In the genomic region with DNA sequence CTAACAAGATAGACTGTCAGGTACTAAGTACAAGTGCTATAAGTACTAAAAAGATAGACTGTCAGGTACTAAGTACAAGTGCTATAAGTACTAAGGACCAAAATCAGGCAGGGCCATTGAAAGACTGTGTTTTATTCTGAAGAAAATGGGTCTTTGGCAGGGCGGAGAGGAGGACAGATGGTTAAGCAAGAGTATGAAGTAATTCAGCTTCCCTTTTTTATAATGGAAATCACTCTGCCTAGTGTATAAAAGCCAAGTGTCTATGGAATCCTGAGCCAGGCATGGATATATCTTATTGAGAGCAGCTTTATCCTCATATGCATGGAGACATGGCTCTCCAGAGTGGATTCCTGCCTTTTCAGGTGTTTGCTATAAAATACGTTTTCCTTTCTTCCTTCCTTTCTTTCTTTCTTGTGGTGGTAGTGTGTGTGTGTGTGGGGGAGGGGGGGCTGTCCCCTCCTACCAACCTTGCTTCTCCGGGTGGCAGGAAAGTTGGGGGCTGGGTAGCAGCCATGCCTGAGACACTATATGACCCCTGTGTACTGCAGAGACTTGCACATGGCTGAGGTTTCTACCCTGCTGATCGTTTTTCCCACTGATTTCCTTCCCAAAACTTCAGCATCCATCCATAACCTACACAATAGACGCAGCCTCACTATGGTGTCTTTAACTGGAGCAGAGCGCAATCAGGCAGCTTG, we compare ENCODE assay signal across 13 mouse cellular contexts. TPM values are rescaled to one million over a fixed set of nuclear protein-coding genes. Genes with fewer than 3 reads are reported as not detected.
DNase-seq lines count a peak whose midpoint lies in the region; ATAC-seq and TF ChIP-seq lines count a peak whose summit lies in the region.
"Had no signal": no experiment of that assay in that cellular context is flagged by ENCODE, and none has a peak within 500 bp of the region (broad histone marks: within the 10 kb centered on the region; RNA-seq: fewer than 3 reads in every experiment).

No protein-coding gene starts in this region.

- DNase-seq in liver, embryonic 13.5 days: no peak
- DNase-seq in liver, embryonic 11.5 days (ENCODE audit: low spot score): no peak
- peak; percentile 26 for DNase-seq in thymus, postnatal 25 days
- DNase-seq in thymus, adult 18-20 months: no peak
- peak; percentile 74 for DNase-seq in forebrain, postnatal 0 days
- no peak for DNase-seq in ovary, postnatal 36 days (ENCODE audit: low spot score)
- DNase-seq in heart, adult 9 months (ENCODE audit: low spot score in 2 of 2): no peak
- DNase-seq: heart, postnatal 4 days; lung, postnatal 14 days; spleen, adult 18-20 months had no signal

- H3K36me3 ChIP-seq in liver, embryonic 13.5 days: no peaks in the 10 kb centered on the region
- no peaks in the 10 kb centered on the region for H3K36me3 ChIP-seq in liver, embryonic 11.5 days (ENCODE audit: control insufficient read depth, insufficient read depth, low read length)
- no peaks in the 10 kb centered on the region for H3K36me3 ChIP-seq in forebrain, postnatal 0 days (ENCODE audit: insufficient read depth)
- H3K36me3 ChIP-seq: heart, embryonic 10.5 days had no signal

- TF ChIP-seq CTCF in forebrain, postnatal 0 days (IDR thresholded peaks at IDR 0.05; ENCODE audit: low read depth): no peak

- peak overlapping the region; percentile 68 for H3K27ac ChIP-seq in liver, embryonic 13.5 days
- no peak overlapping the region for H3K27ac ChIP-seq in liver, embryonic 11.5 days (ENCODE audit: low read depth, low read length)
- no peak overlapping the region for H3K27ac ChIP-seq in forebrain, postnatal 0 days (ENCODE audit: low read depth, low read length)
- H3K27ac ChIP-seq: kidney, postnatal 0 days had no signal

- H3K9ac ChIP-seq in liver, embryonic 13.5 days: no peak overlapping the region
- H3K9ac ChIP-seq in liver, embryonic 11.5 days (ENCODE audit: low read depth, low read length): no peak overlapping the region
- no peak overlapping the region for H3K9ac ChIP-seq in forebrain, postnatal 0 days

- H3K4me2 ChIP-seq in liver, embryonic 13.5 days: no peak overlapping the region
- no peak overlapping the region for H3K4me2 ChIP-seq in liver, embryonic 11.5 days
- H3K4me2 ChIP-seq in forebrain, postnatal 0 days (ENCODE audit: low read depth): no peak overlapping the region

- no peaks in the 10 kb centered on the region for H3K9me3 ChIP-seq in liver, embryonic 13.5 days (replicated peaks)
- no peaks in the 10 kb centered on the region for H3K9me3 ChIP-seq in liver, embryonic 11.5 days (ENCODE audit: control insufficient read depth, low read length)
- H3K9me3 ChIP-seq in forebrain, postnatal 0 days (ENCODE audit: low read length): no peaks in the 10 kb centered on the region
- H3K9me3 ChIP-seq: heart, embryonic 10.5 days had no signal

- no peak overlapping the region for H3K4me3 ChIP-seq in liver, embryonic 13.5 days (replicated peaks)
- no peak overlapping the region for H3K4me3 ChIP-seq in liver, embryonic 11.5 days (ENCODE audit: low read depth, low read length)
- H3K4me3 ChIP-seq in forebrain, postnatal 0 days (ENCODE audit: low read depth, low read length): no peak overlapping the region
- H3K4me3 ChIP-seq: heart, embryonic 10.5 days had no signal

- peaks cover 72% of the 10 kb centered on the region for H3K4me1 ChIP-seq in liver, embryonic 13.5 days (replicated peaks)
- H3K4me1 ChIP-seq in liver, embryonic 11.5 days (replicated peaks; ENCODE audit: control insufficient read depth, insufficient read depth, low read length): peaks cover 26% of the 10 kb centered on the region
- no peaks in the 10 kb centered on the region; the same call in 1 of the 2 replicates for H3K4me1 ChIP-seq in forebrain, postnatal 0 days (ENCODE audit: insufficient read depth)

- no peak for ATAC-seq in liver, embryonic 13.5 days (ENCODE audit: low read depth)
- ATAC-seq in liver, embryonic 11.5 days (replicated peaks; ENCODE audit: low FRiP score): no peak
- ATAC-seq in forebrain, postnatal 0 days: peak; percentile 79
- ATAC-seq: CD4-positive, CD25-positive, alpha-beta regulatory T cell, adult 4 months had no signal

- H3K27me3 ChIP-seq in liver, embryonic 13.5 days: no peaks in the 10 kb centered on the region
- H3K27me3 ChIP-seq in liver, embryonic 11.5 days (replicated peaks; ENCODE audit: control insufficient read depth, insufficient read depth, low read length): no peaks in the 10 kb centered on the region
- no peaks in the 10 kb centered on the region for H3K27me3 ChIP-seq in forebrain, postnatal 0 days (ENCODE audit: insufficient read depth, low read length)

- WGBS in liver, embryonic 13.5 days (ENCODE audit: insufficient replicate concordance): 56% methylated on average over 6 of the region's 6 CpGs
- 70% methylated on average over 6 of the region's 6 CpGs for WGBS in liver, embryonic 11.5 days
- 41% methylated on average over 6 of the region's 6 CpGs for WGBS in forebrain, postnatal 0 days

RNA-seq across cellular contexts. Expression of a gene that starts 40.3 kb away (rescaled TPM):
- 0.13 and 0.20 TPM in 2 replicates for polyA plus RNA-seq in liver, embryonic 13.5 days (2015; fragmentation: Nextera tagmentation; extraction: Ambion mirVana)
- polyA plus RNA-seq in liver, embryonic 11.5 days (2014; fragmentation: Nextera tagmentation; extraction: Ambion mirVana): 0.56 and 0.60 TPM in 2 replicates
- 4.3 and 6.1 TPM in 2 replicates for total RNA-seq in forebrain, postnatal 0 days (2014; rRNA removed)
- 0.40 and 1.2 TPM in 2 replicates for polyA plus RNA-seq in forebrain, postnatal 0 days (2015; fragmentation: Nextera tagmentation; extraction: Ambion mirVana)

Comparison
In these comparisons a context has a peak if more than half of its experiments do, and no peak if none do; other contexts are left out.
1. DNase-seq: peak in thymus, postnatal 25 days (single experiment) and forebrain, postnatal 0 days (single experiment); none in liver, embryonic 13.5 days (single experiment), liver, embryonic 11.5 days (single experiment), thymus, adult 18-20 months (0 of 2), ovary, postnatal 36 days (single experiment) and heart, adult 9 months (0 of 2).